Mouse (Mus musculus): ENCODE measurements at regions not wholly inside any gene's neighbourhood (a gene's known extent, or its start where the extent isn't known, plus 50 kb on each side); places are given as distances from the start of the nearest gene placed in this dataset.
"Not testable (repeated sequence)": the region's sequence is repeated elsewhere in the genome, so short reads cannot be mapped to it uniquely, and the experiment has no call there.

GRCm38 (mm10) chr8:103644845-103645244 is 456.6 kb upstream of the Cdh5 start:
- Histone ChIP-seq H3K27ac (ENCODE audit: low read depth, low read length) (no peak overlapping the region), H3K4me2 (replicated peaks; ENCODE audit: low read depth) (no peak overlapping the region), H3K27me3 (replicated peaks; ENCODE audit: control insufficient read depth, insufficient read depth, low read length) (no peaks in the 10 kb centered on the region), H3K36me3 (ENCODE audit: control insufficient read depth, insufficient read depth) (no peaks in the 10 kb centered on the region), H3K9ac (ENCODE audit: low read depth, low read length) (no peak overlapping the region), H3K9me3 (ENCODE audit: control insufficient read depth) (no peaks in the 10 kb centered on the region), H3K4me3 (ENCODE audit: low read depth, low read length) (no peak overlapping the region), H3K4me1 (replicated peaks; ENCODE audit: control insufficient read depth, insufficient read depth, low read length) (no peaks in the 10 kb centered on the region)
- WGBS, result 86% methylated on average over 3 of the region's 3 CpGs
- ATAC-seq, result no peak
- TF ChIP-seq CTCF (IDR thresholded peaks at IDR 0.05; ENCODE audit: low read depth), result no peak

DNA sequence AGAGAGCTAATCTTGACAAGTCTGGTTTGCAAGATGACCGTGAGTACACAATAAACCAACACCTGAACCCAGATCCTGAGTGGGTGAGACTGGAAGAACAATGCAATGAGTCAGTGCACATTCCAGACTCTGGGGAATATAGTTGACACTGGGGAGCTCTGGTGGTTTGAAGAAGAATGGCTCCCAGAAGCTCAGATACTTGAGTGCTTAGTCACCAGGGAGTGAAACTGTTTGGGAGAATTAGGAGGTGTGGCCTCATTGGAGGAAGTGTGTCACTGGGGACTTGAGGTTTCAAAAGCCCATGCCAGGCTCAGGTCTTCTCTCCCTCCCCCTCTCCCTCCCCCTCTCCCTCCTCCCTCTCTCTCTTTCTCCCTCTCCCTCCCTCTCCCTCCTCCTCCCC is 436.6 kb upstream of the Cdh5 start:
- no peak overlapping the region for H3K9ac ChIP-seq (ENCODE audit: low read depth, low read length)
- 94% methylated on average over 1 of the region's 1 CpGs for WGBS
- ATAC-seq, result no peak
- H3K9me3 ChIP-seq (ENCODE audit: control insufficient read depth), result no peaks in the 10 kb centered on the region
- H3K27me3 ChIP-seq (replicated peaks; ENCODE audit: control insufficient read depth, insufficient read depth, low read length), result no peaks in the 10 kb centered on the region
- no peaks in the 10 kb centered on the region for H3K36me3 ChIP-seq (ENCODE audit: control insufficient read depth, insufficient read depth)
- no peak for TF ChIP-seq CTCF (IDR thresholded peaks at IDR 0.05; ENCODE audit: low read depth)
- no peak overlapping the region for H3K4me2 ChIP-seq (replicated peaks; ENCODE audit: low read depth)
- no peak overlapping the region for H3K27ac ChIP-seq (ENCODE audit: low read depth, low read length)
- H3K4me3 ChIP-seq (ENCODE audit: low read depth, low read length), result no peak overlapping the region
- H3K4me1 ChIP-seq (replicated peaks; ENCODE audit: control insufficient read depth, insufficient read depth, low read length), result no peaks in the 10 kb centered on the region

DNA sequence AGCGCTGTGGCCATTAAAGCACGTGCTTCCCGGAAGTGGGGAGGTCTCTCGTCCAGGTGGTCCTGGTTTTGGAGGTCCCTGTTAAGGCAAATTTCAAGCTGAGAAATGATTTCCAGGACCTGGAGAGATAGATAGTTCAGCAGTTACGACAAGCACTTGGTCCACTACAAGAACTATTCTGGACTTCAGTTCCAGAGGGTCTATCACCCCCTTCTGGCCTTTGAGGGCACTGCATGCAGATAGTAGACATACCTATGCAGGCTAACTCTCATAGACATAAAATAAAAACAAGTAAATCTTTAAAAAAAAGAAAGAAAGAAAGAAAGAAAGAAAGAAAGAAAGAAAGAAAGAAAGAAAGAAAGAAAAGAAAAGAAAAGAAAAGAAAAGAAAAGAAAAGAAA is 415.2 kb upstream of the Cdh5 start:
- H3K4me1 ChIP-seq (replicated peaks; ENCODE audit: control insufficient read depth, insufficient read depth, low read length); H3K9me3 ChIP-seq (ENCODE audit: control insufficient read depth); H3K36me3 ChIP-seq (ENCODE audit: control insufficient read depth, insufficient read depth); H3K27ac ChIP-seq (ENCODE audit: low read depth, low read length); H3K27me3 ChIP-seq (replicated peaks; ENCODE audit: control insufficient read depth, insufficient read depth, low read length); H3K4me2 ChIP-seq (replicated peaks; ENCODE audit: low read depth); H3K4me3 ChIP-seq (ENCODE audit: low read depth, low read length); H3K9ac ChIP-seq (ENCODE audit: low read depth, low read length); ATAC-seq: not testable (repeated sequence)
- WGBS, result 90% methylated on average over 5 of the region's 5 CpGs
- peak; percentile 38 for TF ChIP-seq CTCF (IDR thresholded peaks at IDR 0.05; ENCODE audit: low read depth)

DNA sequence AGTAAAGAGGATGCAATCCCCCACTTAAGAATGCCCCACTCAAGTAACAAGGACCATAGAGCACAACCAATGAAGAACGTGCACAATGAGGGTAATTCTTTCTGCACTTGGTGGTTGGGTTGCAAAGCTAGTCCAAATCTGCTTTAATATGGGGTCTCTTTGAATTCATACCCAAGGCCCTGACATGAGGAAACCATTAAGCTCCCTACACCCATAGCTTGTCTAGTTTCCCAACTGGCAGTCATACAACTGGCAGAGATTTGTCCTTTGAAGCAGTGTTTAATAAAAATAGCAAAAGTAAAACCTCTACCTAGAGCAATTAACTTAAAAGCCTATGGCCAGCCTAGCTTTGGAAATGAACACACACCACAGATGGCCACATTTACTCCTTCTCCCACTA is 411.0 kb upstream of the Cdh5 start:
- Histone ChIP-seq H3K9me3 (ENCODE audit: control insufficient read depth) (no peaks in the 10 kb centered on the region), H3K27me3 (replicated peaks; ENCODE audit: control insufficient read depth, insufficient read depth, low read length) (no peaks in the 10 kb centered on the region), H3K36me3 (ENCODE audit: control insufficient read depth, insufficient read depth) (no peaks in the 10 kb centered on the region), H3K4me2 (replicated peaks; ENCODE audit: low read depth) (no peak overlapping the region), H3K4me1 (replicated peaks; ENCODE audit: control insufficient read depth, insufficient read depth, low read length) (no peaks in the 10 kb centered on the region), H3K27ac (ENCODE audit: low read depth, low read length) (no peak overlapping the region), H3K9ac (ENCODE audit: low read depth, low read length) (no peak overlapping the region), H3K4me3 (ENCODE audit: low read depth, low read length) (no peak overlapping the region)
- WGBS, result 89% methylated on average over 1 of the region's 1 CpGs
- TF ChIP-seq CTCF (IDR thresholded peaks at IDR 0.05; ENCODE audit: low read depth), result no peak
- ATAC-seq, result no peak

DNA sequence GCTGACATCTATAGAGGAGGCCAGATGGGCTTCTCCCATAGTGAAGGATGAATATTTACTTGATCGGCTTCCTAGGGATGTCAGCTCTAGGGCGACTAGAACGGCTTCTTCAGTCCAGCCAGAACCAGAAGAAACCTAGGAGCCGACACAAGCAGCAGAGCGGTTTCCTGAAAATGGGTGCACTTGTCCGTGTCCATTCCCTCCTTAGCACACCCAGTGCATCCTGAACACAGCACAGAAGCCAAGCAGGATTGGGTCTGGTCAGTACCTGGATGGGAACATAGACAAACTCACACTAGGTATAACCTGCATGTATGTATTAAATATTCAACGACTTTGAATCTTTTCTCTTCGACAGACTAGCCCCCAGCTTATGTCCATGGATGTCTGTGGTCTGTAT is 407.9 kb upstream of the Cdh5 start:
- Histone ChIP-seq H3K4me3 (ENCODE audit: low read depth, low read length) (no peak overlapping the region), H3K9me3 (ENCODE audit: control insufficient read depth) (no peaks in the 10 kb centered on the region), H3K4me2 (replicated peaks; ENCODE audit: low read depth) (no peak overlapping the region), H3K9ac (ENCODE audit: low read depth, low read length) (no peak overlapping the region), H3K36me3 (ENCODE audit: control insufficient read depth, insufficient read depth) (no peaks in the 10 kb centered on the region), H3K27me3 (replicated peaks; ENCODE audit: control insufficient read depth, insufficient read depth, low read length) (no peaks in the 10 kb centered on the region), H3K4me1 (replicated peaks; ENCODE audit: control insufficient read depth, insufficient read depth, low read length) (no peaks in the 10 kb centered on the region), H3K27ac (ENCODE audit: low read depth, low read length) (no peak overlapping the region)
- 89% methylated on average over 8 of the region's 8 CpGs for WGBS
- ATAC-seq, result no peak
- no peak for TF ChIP-seq CTCF (IDR thresholded peaks at IDR 0.05; ENCODE audit: low read depth)

DNA sequence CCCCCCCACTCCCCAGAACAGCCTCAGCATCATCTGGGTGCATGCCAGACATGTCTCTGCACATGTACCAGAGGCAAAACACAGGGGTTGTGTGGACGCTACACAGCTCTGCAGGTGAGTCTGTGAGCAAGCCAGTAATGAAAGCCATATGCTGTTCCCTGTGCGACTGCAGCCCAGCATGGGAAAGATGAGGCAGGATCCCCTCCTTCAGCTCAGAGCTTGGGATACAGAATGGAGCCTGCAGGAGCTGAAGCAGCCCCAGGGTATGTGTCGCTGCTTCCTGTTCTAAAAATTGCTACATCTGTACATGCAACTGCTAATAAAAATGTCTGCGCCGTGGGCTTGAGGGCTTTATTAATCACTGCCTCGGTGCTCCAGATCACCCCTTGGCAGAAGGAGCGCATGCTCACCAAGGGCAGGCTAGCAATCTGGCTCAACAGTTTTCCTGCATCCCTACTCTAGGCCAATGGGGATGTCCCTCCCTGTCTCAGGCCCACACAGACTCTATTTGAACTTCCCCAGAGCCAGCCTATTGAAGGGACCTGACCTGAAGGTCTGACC is 407.0 kb upstream of the Cdh5 start:
- no peak for ATAC-seq
- no peak for TF ChIP-seq CTCF (IDR thresholded peaks at IDR 0.05; ENCODE audit: low read depth)

GRCm38 (mm10) chr8:103699016-103699520 is 402.4 kb upstream of the Cdh5 start:
- Histone ChIP-seq H3K9ac (ENCODE audit: low read depth, low read length) (no peak overlapping the region), H3K4me3 (ENCODE audit: low read depth, low read length) (no peak overlapping the region), H3K4me2 (replicated peaks; ENCODE audit: low read depth) (no peak overlapping the region), H3K27ac (ENCODE audit: low read depth, low read length) (no peak overlapping the region), H3K9me3 (ENCODE audit: control insufficient read depth) (no peaks in the 10 kb centered on the region), H3K27me3 (replicated peaks; ENCODE audit: control insufficient read depth, insufficient read depth, low read length) (no peaks in the 10 kb centered on the region), H3K36me3 (ENCODE audit: control insufficient read depth, insufficient read depth) (no peaks in the 10 kb centered on the region), H3K4me1 (replicated peaks; ENCODE audit: control insufficient read depth, insufficient read depth, low read length) (no peaks in the 10 kb centered on the region)
- no peak for ATAC-seq
- TF ChIP-seq CTCF (IDR thresholded peaks at IDR 0.05; ENCODE audit: low read depth), result no peak
- WGBS, result 90% methylated on average over 1 of the region's 1 CpGs

More for the DNA sequence above, 407.0 kb upstream of the Cdh5 start:
- Histone ChIP-seq H3K4me3 (ENCODE audit: low read depth, low read length) (no peak overlapping the region), H3K4me2 (replicated peaks; ENCODE audit: low read depth) (no peak overlapping the region), H3K27ac (ENCODE audit: low read depth, low read length) (no peak overlapping the region), H3K27me3 (replicated peaks; ENCODE audit: control insufficient read depth, insufficient read depth, low read length) (no peaks in the 10 kb centered on the region), H3K36me3 (ENCODE audit: control insufficient read depth, insufficient read depth) (no peaks in the 10 kb centered on the region), H3K4me1 (replicated peaks; ENCODE audit: control insufficient read depth, insufficient read depth, low read length) (no peaks in the 10 kb centered on the region), H3K9ac (ENCODE audit: low read depth, low read length) (no peak overlapping the region), H3K9me3 (ENCODE audit: control insufficient read depth) (no peaks in the 10 kb centered on the region)
- WGBS, result 77% methylated on average over 7 of the region's 7 CpGs

All from intestine, postnatal 0 days (tissue).